In genomic region chr4:120895810-120896584, GRCm38 (mm10) we compare ENCODE assay signal across 24 mouse cellular contexts. TPM values are rescaled to one million over a fixed set of nuclear protein-coding genes. Genes with fewer than 3 reads are reported as not detected.
DNase-seq lines count a peak whose midpoint lies in the region; ATAC-seq and TF ChIP-seq lines count a peak whose summit lies in the region.
"Had no signal": no experiment of that assay in that cellular context is flagged by ENCODE, and none has a peak within 500 bp of the region (broad histone marks: within the 10 kb centered on the region; RNA-seq: fewer than 3 reads in every experiment).

No protein-coding gene starts in this region.

- no peaks in the 10 kb centered on the region for H3K27me3 ChIP-seq in thymus, adult 2 months (ENCODE audit: control insufficient read depth, insufficient read depth, low read length)
- H3K27me3 ChIP-seq: hindbrain, embryonic 15.5 days had no signal

- H3K36me3 ChIP-seq in thymus, adult 2 months (ENCODE audit: control insufficient read depth, insufficient read depth, low read length), result no peaks in the 10 kb centered on the region
- H3K36me3 ChIP-seq: embryonic facial prominence, embryonic 15.5 days; forebrain, embryonic 10.5 days; heart, embryonic 15.5 days; hindbrain, embryonic 10.5 days; hindbrain, embryonic 15.5 days had no signal

- no peak for TF ChIP-seq POLR2A in thymus, adult 2 months (IDR thresholded peaks at IDR 0.05; ENCODE audit: control insufficient read depth, extremely low read depth, insufficient read depth, low read length, poor library complexity)

- intact Hi-C loops in left cerebral cortex, adult 2 months (cut with DNase I), result no loop called here

- WGBS in thymus, adult 2 months, result 87% methylated on average over 7 of the region's 7 CpGs

- peak; percentile 50 to 52 for DNase-seq in cerebellum, adult 18-20 months
- no peak for DNase-seq in left cerebral cortex, adult 2 months (ENCODE audit: extremely low spot score in 1 of 2, low spot score in 2 of 2)
- no peak for DNase-seq in left cerebral cortex, adult 11 months (ENCODE audit: low spot score)
- DNase-seq in cerebellum, adult 8-10 months, result peak; percentile 45
- DNase-seq in cerebellum, postnatal 25 days, result peak; percentile 59 to 65
- DNase-seq in thymus, adult 2 months, result no peak
- DNase-seq in B cell, adult 2 months, result no peak
- DNase-seq: adrenal gland, adult 8-10 months; adrenal gland, postnatal 36 days; embryo, embryonic 11 days; gastrocnemius, postnatal 10 days; heart, adult 2 months; heart, postnatal 14 days; kidney, adult 2 months had no signal

- no peaks in the 10 kb centered on the region for H3K4me1 ChIP-seq in thymus, adult 2 months (replicated peaks; ENCODE audit: control insufficient read depth, insufficient read depth, low read length)
- H3K4me1 ChIP-seq: embryonic facial prominence, embryonic 15.5 days; heart, embryonic 15.5 days had no signal

- no peak for TF ChIP-seq CTCF in left cerebral cortex, adult 2 months (IDR thresholded peaks at IDR 0.05)
- no peak for TF ChIP-seq CTCF in thymus, adult 2 months (IDR thresholded peaks at IDR 0.05; ENCODE audit: borderline replicate concordance, control insufficient read depth, extremely low read depth, insufficient read depth, low read length, poor library complexity)

- H3K4me3 ChIP-seq in left cerebral cortex, adult 2 months, result no peak overlapping the region
- H3K4me3 ChIP-seq in thymus, adult 2 months (ENCODE audit: control insufficient read depth, insufficient read depth, low read length), result no peak overlapping the region
- H3K4me3 ChIP-seq: embryonic facial prominence, embryonic 15.5 days; erythroblast, embryonic 14.5 days; forebrain, embryonic 10.5 days; heart, adult 2 months; heart, embryonic 15.5 days; hindbrain, embryonic 10.5 days; hindbrain, embryonic 15.5 days had no signal

- no peak for ATAC-seq in cerebellum, adult (ENCODE audit: insufficient number of reproducible peaks, low FRiP score, low TSS enrichment)
- ATAC-seq: forebrain, embryonic 14.5 days; intestine, embryonic 16.5 days; Patski had no signal

- H3K27ac ChIP-seq in left cerebral cortex, adult 2 months, result peak overlapping the region; percentile 4; the same call in 1 of the 2 replicates
- no peak overlapping the region for H3K27ac ChIP-seq in thymus, adult 2 months (ENCODE audit: control insufficient read depth, insufficient read depth, low read length)
- H3K27ac ChIP-seq: embryonic facial prominence, embryonic 15.5 days; heart, adult 2 months; heart, embryonic 15.5 days; hindbrain, embryonic 10.5 days; hindbrain, embryonic 15.5 days had no signal

RNA-seq across cellular contexts. Expression of gene Exo5, which starts 28.8 kb away (rescaled TPM):
- total RNA-seq in left cerebral cortex, adult 2 months (2021), result 10 to 100 TPM; 11.5 to 14.7 TPM
- polyA plus RNA-seq in thymus, adult 2 months (2012; rRNA removed), result 10.9 and 11.7 TPM in 2 replicates

RNA-seq across cellular contexts. Expression of gene Rims3, which starts 41.4 kb away (rescaled TPM):
- 100 to 1,000 TPM; 175 to 181 TPM for total RNA-seq in left cerebral cortex, adult 2 months (2021)
- polyA plus RNA-seq in thymus, adult 2 months (2012; rRNA removed), result 3.7 and 4.1 TPM in 2 replicates
- polyA plus RNA-seq: Patski had no signal

RNA-seq across cellular contexts. Expression of gene Zfp69, which starts 55.5 kb away (rescaled TPM):
- 1 to 10 TPM; 2.1 to 3.2 TPM for total RNA-seq in left cerebral cortex, adult 2 months (2021)
- polyA plus RNA-seq in thymus, adult 2 months (2012; rRNA removed), result 3.2 and 3.4 TPM in 2 replicates

Comparison
In these comparisons a context has a peak if more than half of its experiments do, and no peak if none do; other contexts are left out.
1. DNase-seq: peak in cerebellum, adult 18-20 months (2 of 2), cerebellum, adult 8-10 months (single experiment) and cerebellum, postnatal 25 days (2 of 2); none in left cerebral cortex, adult 2 months (0 of 2), left cerebral cortex, adult 11 months (single experiment), thymus, adult 2 months (single experiment) and B cell, adult 2 months (0 of 2).